Comparison of ENCODE assay signal across 8 mouse cellular contexts in genomic region chr2:124554751-124555415, GRCm38 (mm10).
A peak's percentile ranks its signal among the peaks of the same experiment; 100 is the strongest.
DNase-seq lines count a peak whose midpoint lies in the region; ATAC-seq and TF ChIP-seq lines count a peak whose summit lies in the region.
"Had no signal": no experiment of that assay in that cellular context is flagged by ENCODE, and none has a peak within 500 bp of the region (broad histone marks: within the 10 kb centered on the region; RNA-seq: fewer than 3 reads in every experiment).

No protein-coding gene starts in this region.

- no peaks in the 10 kb centered on the region for H3K36me3 ChIP-seq in kidney, adult 2 months (ENCODE audit: control insufficient read depth, insufficient read depth, low read length)
- H3K36me3 ChIP-seq in forebrain, embryonic 16.5 days (ENCODE audit: control insufficient read depth, insufficient read depth), result no peaks in the 10 kb centered on the region
- H3K36me3 ChIP-seq: limb, embryonic 15.5 days had no signal

- TF ChIP-seq CTCF in layer of hippocampus, adult 2 months (conservative IDR thresholded peaks at IDR 0.05), result no peak
- no peak for TF ChIP-seq CTCF in kidney, adult 2 months (conservative IDR thresholded peaks at IDR 0.05; ENCODE audit: insufficient read depth, insufficient read length, low read depth, low read length)

- no peak overlapping the region for H3K9ac ChIP-seq in forebrain, embryonic 16.5 days (replicated peaks; ENCODE audit: low read depth, low read length)
- H3K9ac ChIP-seq: limb, embryonic 15.5 days had no signal

- H3K4me3 ChIP-seq in layer of hippocampus, adult 2 months, result no peak overlapping the region
- no peak overlapping the region for H3K4me3 ChIP-seq in kidney, adult 2 months (ENCODE audit: insufficient read depth, low read depth, low read length)
- no peak overlapping the region for H3K4me3 ChIP-seq in forebrain, embryonic 16.5 days (replicated peaks; ENCODE audit: low read length)
- H3K4me3 ChIP-seq: limb, embryonic 15.5 days had no signal

- H3K27me3 ChIP-seq in kidney, adult 2 months (replicated peaks; ENCODE audit: control insufficient read depth, insufficient read depth, low read length), result no peaks in the 10 kb centered on the region
- no peaks in the 10 kb centered on the region for H3K27me3 ChIP-seq in forebrain, embryonic 16.5 days (replicated peaks; ENCODE audit: control insufficient read depth, insufficient read depth, low read length)
- H3K27me3 ChIP-seq: limb, embryonic 15.5 days had no signal

- peak overlapping the region; percentile 54 for H3K27ac ChIP-seq in layer of hippocampus, adult 2 months
- peak overlapping the region; percentile 77 for H3K27ac ChIP-seq in kidney, adult 2 months (ENCODE audit: insufficient read depth, low read depth, low read length)
- no peak overlapping the region for H3K27ac ChIP-seq in forebrain, embryonic 16.5 days (ENCODE audit: low read length)
- H3K27ac ChIP-seq: limb, embryonic 15.5 days had no signal

- no peaks in the 10 kb centered on the region for H3K9me3 ChIP-seq in forebrain, embryonic 16.5 days (ENCODE audit: control insufficient read depth, low read length)
- H3K9me3 ChIP-seq: limb, embryonic 15.5 days had no signal

- no peak overlapping the region for H3K4me2 ChIP-seq in forebrain, embryonic 16.5 days (ENCODE audit: low read length)
- H3K4me2 ChIP-seq: limb, embryonic 15.5 days had no signal

- no peak for TF ChIP-seq POLR2A in kidney, adult 2 months (IDR thresholded peaks at IDR 0.05; ENCODE audit: low read depth, low read length)

- no peak for ATAC-seq in forebrain, embryonic 16.5 days

- DNase-seq in layer of hippocampus, adult 2 months (ENCODE audit: low spot score in 2 of 2), result no peak
- no peak for DNase-seq in layer of hippocampus, adult 11-12 months (ENCODE audit: low spot score)
- DNase-seq in heart, adult 9 months (ENCODE audit: low spot score in 2 of 2), result peak; percentile 51 to 83
- peak; percentile 76 for DNase-seq in kidney, adult 2 months
- peak; percentile 31 for DNase-seq in lung, postnatal 10 days
- DNase-seq in ovary, postnatal 36 days (ENCODE audit: low spot score), result no peak

- H3K4me1 ChIP-seq in kidney, adult 2 months (ENCODE audit: control insufficient read depth, insufficient read depth, low read length), result peaks cover 3% of the 10 kb centered on the region; the same call in 1 of the 2 replicates
- H3K4me1 ChIP-seq in forebrain, embryonic 16.5 days (replicated peaks; ENCODE audit: control insufficient read depth, insufficient read depth, low read length), result no peaks in the 10 kb centered on the region
- H3K4me1 ChIP-seq: limb, embryonic 15.5 days had no signal

- 41% methylated on average over 1 of the region's 1 CpGs for WGBS in kidney, adult 2 months
- 79% methylated on average over 1 of the region's 1 CpGs for WGBS in forebrain, embryonic 16.5 days

Comparison
In these comparisons a context has a peak if more than half of its experiments do, and no peak if none do; other contexts are left out.
1. DNase-seq: peak in heart, adult 9 months (2 of 2), kidney, adult 2 months (single experiment) and lung, postnatal 10 days (single experiment); none in layer of hippocampus, adult 2 months (0 of 2), layer of hippocampus, adult 11-12 months (single experiment) and ovary, postnatal 36 days (single experiment).